Mouse (Mus musculus) forebrain, embryonic 11.5 days (tissue): ENCODE measurements at regions not wholly inside any gene's neighbourhood (a gene's known extent, or its start where the extent isn't known, plus 50 kb on each side); places are given as distances from the start of the nearest gene placed in this dataset.

Experiments
- ATAC-seq: fragments of 200-750 bp; cut with Nextera tagmentation; replicated peaks from 2 replicates; pipeline ENCODE4 v1.8.0; 2017; ENCODE audit warnings: moderate TSS enrichment; ENCODE audit not compliant: low FRiP score
- DNase-seq: peaks from one replicate; pipeline ENCODE4 v3.0.0-alpha.2; 2017; ENCODE audit warnings: low spot score
- H3K27ac ChIP-seq: fragments of 300-500 bp; sonication (generic); 2 replicates; pipeline ENCODE4 v1.5.1; 2014; ENCODE audit warnings: low read depth, low read length
- H3K27me3 ChIP-seq: fragments of 300-500 bp; sonication (generic); 2 replicates; pipeline ENCODE4 v1.6.1; 2014; ENCODE audit warnings: mild to moderate bottlenecking, low read length, mixed read lengths; ENCODE audit not compliant: control insufficient read depth, insufficient read depth
- H3K36me3 ChIP-seq: fragments of 300-500 bp; sonication (generic); 2 replicates; pipeline ENCODE4 v1.6.1; 2014; ENCODE audit warnings: mild to moderate bottlenecking, low read length, moderate library complexity, mixed read lengths; ENCODE audit not compliant: control insufficient read depth, insufficient read depth
- H3K4me1 ChIP-seq: fragments of 300-500 bp; sonication (generic); replicated peaks from 2 replicates; pipeline ENCODE4 v1.6.1; 2014; ENCODE audit warnings: low read length, mixed read lengths; ENCODE audit not compliant: control insufficient read depth, insufficient read depth
- H3K4me2 ChIP-seq: fragments of 300-500 bp; sonication (generic); 2 replicates; pipeline ENCODE4 v1.6.1; 2014; ENCODE audit warnings: low read depth, mild to moderate bottlenecking, low read length, moderate library complexity, mixed read lengths; ENCODE audit not compliant: severe bottlenecking
- H3K4me3 ChIP-seq: fragments of 300-500 bp; sonication (generic); 2 replicates; pipeline ENCODE4 v1.5.1; 2014; ENCODE audit warnings: low read depth, low read length
- H3K9ac ChIP-seq: fragments of 300-500 bp; sonication (generic); 2 replicates; pipeline ENCODE4 v1.6.1; 2014; ENCODE audit warnings: low read length
- H3K9me3 ChIP-seq: fragments of 300-500 bp; sonication (generic); 2 replicates; pipeline ENCODE4 v1.6.1; 2016; ENCODE audit warnings: low read length, mixed read lengths; ENCODE audit not compliant: control insufficient read depth
- WGBS: fragments of 180-500 bp; shearing (Covaris S2); extraction: QIAGEN DNeasy Blood & Tissue Kit; methylation state at CpG from one replicate; pipeline ENCODE4 v1.1.7; 2014; 5-methylcytosine and 5-hydroxymethylcytosine counted together

GRCm38 (mm10) chr1:109081337-109081736 lies 900.9 kb upstream of the Cdh7 start:
- Histone ChIP-seq H3K27me3 (no peaks in the 10 kb centered on the region), H3K36me3 (no peaks in the 10 kb centered on the region), H3K4me3 (no peak overlapping the region), H3K9ac (no peak overlapping the region), H3K4me1 (no peaks in the 10 kb centered on the region), H3K4me2 (no peak overlapping the region), H3K27ac (no peak overlapping the region), H3K9me3 (no peaks in the 10 kb centered on the region)
- no peak for DNase-seq
- WGBS = 44% methylated on average over 2 of the region's 2 CpGs
- ATAC-seq = peak; percentile 44; the same call in 1 of the 2 replicates

GRCm38 (mm10) chr1:109086110-109086509 lies 896.1 kb upstream of the Cdh7 start:
- WGBS = 87% methylated on average over 3 of the region's 3 CpGs
- no peak for ATAC-seq

GRCm38 (mm10) chr1:109105073-109105472 lies 877.2 kb upstream of the Cdh7 start:
- no peak overlapping the region for H3K9ac ChIP-seq
- H3K27ac ChIP-seq = no peak overlapping the region
- no peaks in the 10 kb centered on the region for H3K4me1 ChIP-seq
- no peaks in the 10 kb centered on the region for H3K36me3 ChIP-seq
- 89% methylated on average over 1 of the region's 1 CpGs for WGBS
- no peak overlapping the region for H3K4me3 ChIP-seq
- no peak for DNase-seq
- H3K27me3 ChIP-seq = no peaks in the 10 kb centered on the region
- no peak overlapping the region for H3K4me2 ChIP-seq
- H3K9me3 ChIP-seq = no peaks in the 10 kb centered on the region
- no peak for ATAC-seq

More at GRCm38 (mm10) chr1:109086110-109086509, 896.1 kb upstream of the Cdh7 start:
- Histone ChIP-seq H3K27me3 (no peaks in the 10 kb centered on the region), H3K4me3 (no peak overlapping the region), H3K9ac (no peak overlapping the region), H3K4me1 (no peaks in the 10 kb centered on the region), H3K9me3 (no peaks in the 10 kb centered on the region), H3K36me3 (no peaks in the 10 kb centered on the region), H3K4me2 (no peak overlapping the region), H3K27ac (no peak overlapping the region)
- no peak for DNase-seq
